Mouse (Mus musculus): ENCODE results near the gene Btaf1. TPM values are rescaled to one million over a fixed set of nuclear protein-coding genes. Genes with fewer than 3 reads are reported as not detected.
A peak's percentile ranks its signal among the peaks of the same experiment; 100 is the strongest.

Btaf1 gene
- total and polyA plus RNA-seq, 2 experiments from 2014 or later, result 3.5 to 16.9 TPM

DNA sequence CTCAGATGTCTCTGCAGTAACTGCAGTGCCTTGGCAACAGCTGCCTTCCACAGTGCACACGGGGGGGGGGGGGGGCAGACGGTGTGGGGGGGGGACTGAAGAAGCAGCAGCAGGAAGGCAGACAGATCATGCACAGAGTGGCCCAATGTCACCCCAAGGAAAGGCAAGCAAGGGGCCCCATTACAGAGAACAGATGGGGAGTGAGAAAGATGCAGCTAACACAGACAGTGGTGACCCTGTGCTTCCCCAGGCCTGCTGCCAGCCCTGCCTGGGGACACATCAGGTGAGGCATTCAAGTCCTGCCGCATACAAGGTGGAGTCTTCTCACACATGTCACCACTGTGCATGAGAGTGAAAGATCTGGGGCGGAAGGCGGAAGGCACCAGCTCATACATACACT is 94.7 kb downstream of the Btaf1 start:
- DNase-seq (ENCODE audit: low spot score) (no peak), ATAC-seq (peak; percentile 11; the same call in 1 of the 2 replicates)
- no peaks in the 10 kb centered on the region for H3K4me1 ChIP-seq (ENCODE audit: insufficient read depth, low read length)
- 51% methylated on average over 5 of the region's 5 CpGs for WGBS
- H3K9me3 ChIP-seq (ENCODE audit: low read length), result no peaks in the 10 kb centered on the region
- TF ChIP-seq CTCF (IDR thresholded peaks at IDR 0.05; ENCODE audit: low read depth), result no peak
- H3K27ac ChIP-seq, result 0 out of 2 replicates have a peak overlapping the region, but pooled peaks have one; percentile 17
- no peaks in the 10 kb centered on the region for H3K27me3 ChIP-seq (ENCODE audit: insufficient read depth, low read length)
- no peak overlapping the region for H3K4me3 ChIP-seq (ENCODE audit: low read length)
- no peak overlapping the region for H3K4me2 ChIP-seq (ENCODE audit: low read depth, low read length)
- no peaks in the 10 kb centered on the region for H3K36me3 ChIP-seq (ENCODE audit: insufficient read depth, low read length)
- no peak overlapping the region for H3K9ac ChIP-seq (replicated peaks; ENCODE audit: low read length)

- H3K9me3 ChIP-seq (ENCODE audit: low read length), result no peaks in the 10 kb centered on the region
- no peaks in the 10 kb centered on the region for H3K36me3 ChIP-seq (ENCODE audit: insufficient read depth, low read length)
- no peak overlapping the region for H3K27ac ChIP-seq
- no peak for TF ChIP-seq CTCF (IDR thresholded peaks at IDR 0.05; ENCODE audit: low read depth)
- 70% methylated on average over 11 of the region's 11 CpGs for WGBS
- no peaks in the 10 kb centered on the region for H3K4me1 ChIP-seq (ENCODE audit: insufficient read depth, low read length)
- no peak overlapping the region for H3K9ac ChIP-seq (replicated peaks; ENCODE audit: low read length)
- H3K27me3 ChIP-seq (ENCODE audit: insufficient read depth, low read length), result no peaks in the 10 kb centered on the region
- no peak overlapping the region for H3K4me2 ChIP-seq (ENCODE audit: low read depth, low read length)
- no peak for ATAC-seq
- no peak overlapping the region for H3K4me3 ChIP-seq (ENCODE audit: low read length)
- DNase-seq (ENCODE audit: low spot score), result no peak
These were observed 95.1 kb downstream of the Btaf1 start for GRCm38 (mm10) chr19:37020951-37021350.

DNA sequence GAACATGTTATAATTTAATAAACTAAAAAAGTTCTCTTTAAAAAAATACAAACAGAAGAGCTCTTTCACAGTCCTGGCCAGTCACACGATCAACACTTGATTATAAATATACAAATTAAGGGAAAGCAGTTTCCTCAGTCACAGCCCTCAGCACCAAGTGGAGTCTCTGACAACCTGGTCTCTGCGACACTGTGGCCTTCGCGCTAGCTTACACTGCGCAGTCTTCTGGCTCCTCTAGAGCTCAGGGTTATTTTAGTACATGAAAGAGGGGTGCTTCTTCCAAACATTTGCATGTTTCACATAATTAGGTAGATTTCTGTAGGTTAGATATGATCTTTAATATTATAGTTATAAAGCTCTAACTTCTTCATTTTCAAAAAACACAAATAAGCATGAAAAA is 96.3 kb downstream of the Btaf1 start:
- no peak overlapping the region for H3K4me2 ChIP-seq (ENCODE audit: low read depth, low read length)
- TF ChIP-seq CTCF (IDR thresholded peaks at IDR 0.05; ENCODE audit: low read depth), result no peak
- H3K4me3 ChIP-seq (ENCODE audit: low read length), result no peak overlapping the region
- H3K9me3 ChIP-seq (ENCODE audit: low read length), result no peaks in the 10 kb centered on the region
- ATAC-seq (no peak), DNase-seq (ENCODE audit: low spot score) (no peak)
- 91% methylated on average over 5 of the region's 5 CpGs for WGBS
- no peaks in the 10 kb centered on the region for H3K36me3 ChIP-seq (ENCODE audit: insufficient read depth, low read length)
- H3K27me3 ChIP-seq (ENCODE audit: insufficient read depth, low read length), result no peaks in the 10 kb centered on the region
- no peak overlapping the region for H3K27ac ChIP-seq
- H3K4me1 ChIP-seq (ENCODE audit: insufficient read depth, low read length), result no peaks in the 10 kb centered on the region
- H3K9ac ChIP-seq (replicated peaks; ENCODE audit: low read length), result no peak overlapping the region

GRCm38 (mm10) chr19:37025839-37026319 is 100.0 kb downstream of the Btaf1 start:
- 62% methylated on average over 13 of the region's 13 CpGs for WGBS
- no peak for TF ChIP-seq CTCF (IDR thresholded peaks at IDR 0.05; ENCODE audit: low read depth)
- Histone ChIP-seq H3K9ac (replicated peaks; ENCODE audit: low read length) (no peak overlapping the region), H3K4me2 (ENCODE audit: low read depth, low read length) (no peak overlapping the region), H3K27ac (no peak overlapping the region), H3K4me1 (ENCODE audit: insufficient read depth, low read length) (no peaks in the 10 kb centered on the region), H3K36me3 (ENCODE audit: insufficient read depth, low read length) (no peaks in the 10 kb centered on the region), H3K27me3 (ENCODE audit: insufficient read depth, low read length) (no peaks in the 10 kb centered on the region), H3K9me3 (ENCODE audit: low read length) (no peaks in the 10 kb centered on the region), H3K4me3 (ENCODE audit: low read length) (no peak overlapping the region)
- 0 out of 2 replicates have a peak, but pooled peaks have one; percentile 4 for ATAC-seq
- no peak for DNase-seq (ENCODE audit: low spot score)

- Histone ChIP-seq H3K36me3 (ENCODE audit: insufficient read depth, low read length) (no peaks in the 10 kb centered on the region), H3K27ac (no peak overlapping the region), H3K27me3 (ENCODE audit: insufficient read depth, low read length) (no peaks in the 10 kb centered on the region), H3K9me3 (ENCODE audit: low read length) (no peaks in the 10 kb centered on the region), H3K4me2 (ENCODE audit: low read depth, low read length) (no peak overlapping the region), H3K9ac (replicated peaks; ENCODE audit: low read length) (no peak overlapping the region), H3K4me1 (ENCODE audit: insufficient read depth, low read length) (no peaks in the 10 kb centered on the region), H3K4me3 (ENCODE audit: low read length) (no peak overlapping the region)
- ATAC-seq, result peak; percentile 8; the same call in 1 of the 2 replicates
- no peak for TF ChIP-seq CTCF (IDR thresholded peaks at IDR 0.05; ENCODE audit: low read depth)
- WGBS, result 73% methylated on average over 11 of the region's 11 CpGs
- DNase-seq (ENCODE audit: low spot score), result no peak
These were observed 100.5 kb downstream of the Btaf1 start for GRCm38 (mm10) chr19:37026408-37026807.

GRCm38 (mm10) chr19:37029771-37030170 is 103.9 kb downstream of the Btaf1 start:
- H3K4me2 ChIP-seq (ENCODE audit: low read depth, low read length), result no peak overlapping the region
- H3K9me3 ChIP-seq (ENCODE audit: low read length), result no peaks in the 10 kb centered on the region
- 59% methylated on average over 6 of the region's 6 CpGs for WGBS
- no peak overlapping the region for H3K9ac ChIP-seq (replicated peaks; ENCODE audit: low read length)
- TF ChIP-seq CTCF (IDR thresholded peaks at IDR 0.05; ENCODE audit: low read depth), result no peak
- no peak overlapping the region for H3K27ac ChIP-seq
- no peak overlapping the region for H3K4me3 ChIP-seq (ENCODE audit: low read length)
- peak; percentile 37 for DNase-seq (ENCODE audit: low spot score)
- H3K36me3 ChIP-seq (ENCODE audit: insufficient read depth, low read length), result no peaks in the 10 kb centered on the region
- H3K4me1 ChIP-seq (ENCODE audit: insufficient read depth, low read length), result no peaks in the 10 kb centered on the region
- no peaks in the 10 kb centered on the region for H3K27me3 ChIP-seq (ENCODE audit: insufficient read depth, low read length)
- 0 out of 2 replicates have a peak, but pooled peaks have one; percentile 41 for ATAC-seq

DNA sequence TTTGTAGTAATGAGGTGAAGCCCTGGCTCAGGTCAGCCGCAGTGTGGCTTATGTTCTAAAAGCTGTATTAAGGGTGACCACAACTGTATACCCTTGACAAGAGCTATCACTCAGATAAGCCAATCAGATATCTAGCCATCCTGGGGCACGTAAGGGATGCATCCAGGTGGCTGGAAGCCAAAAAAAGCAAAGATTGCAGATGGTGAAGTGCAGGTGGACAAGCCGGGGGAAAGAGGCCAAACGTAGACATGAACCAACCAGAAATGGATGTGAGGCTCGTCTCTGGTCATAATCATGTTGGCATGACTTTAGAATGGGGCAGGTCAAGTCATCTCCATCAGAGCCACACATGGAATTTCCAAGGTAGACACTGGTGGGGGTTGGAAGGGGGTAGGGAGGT is 105.6 kb downstream of the Btaf1 start:
- DNase-seq (ENCODE audit: low spot score) (no peak), ATAC-seq (no peak)
- 82% methylated on average over 5 of the region's 5 CpGs for WGBS
- H3K9ac ChIP-seq (replicated peaks; ENCODE audit: low read length), result no peak overlapping the region
- no peaks in the 10 kb centered on the region for H3K4me1 ChIP-seq (ENCODE audit: insufficient read depth, low read length)
- H3K9me3 ChIP-seq (ENCODE audit: low read length), result no peaks in the 10 kb centered on the region
- no peak overlapping the region for H3K27ac ChIP-seq
- H3K4me2 ChIP-seq (ENCODE audit: low read depth, low read length), result no peak overlapping the region
- no peak overlapping the region for H3K4me3 ChIP-seq (ENCODE audit: low read length)
- H3K27me3 ChIP-seq (ENCODE audit: insufficient read depth, low read length), result no peaks in the 10 kb centered on the region
- H3K36me3 ChIP-seq (ENCODE audit: insufficient read depth, low read length), result no peaks in the 10 kb centered on the region
- TF ChIP-seq CTCF (IDR thresholded peaks at IDR 0.05; ENCODE audit: low read depth), result no peak
